Mouse (Mus musculus) CD4-positive, CD25-positive, alpha-beta regulatory T cell, adult 2 months (primary cell): Measurements from ENCODE around the gene Ptpre.
A peak's percentile ranks its signal among the peaks of the same experiment; 100 is the strongest.
"Not testable (repeated sequence)": the region's sequence is repeated elsewhere in the genome, so short reads cannot be mapped to it uniquely, and the experiment has no call there.

Source experiments
- DNase-seq: peaks from one replicate; pipeline ENCODE4 v3.0.0-alpha.2; 2012; ENCODE audit warnings: low read depth, low spot score

Gene Ptpre

DNA sequence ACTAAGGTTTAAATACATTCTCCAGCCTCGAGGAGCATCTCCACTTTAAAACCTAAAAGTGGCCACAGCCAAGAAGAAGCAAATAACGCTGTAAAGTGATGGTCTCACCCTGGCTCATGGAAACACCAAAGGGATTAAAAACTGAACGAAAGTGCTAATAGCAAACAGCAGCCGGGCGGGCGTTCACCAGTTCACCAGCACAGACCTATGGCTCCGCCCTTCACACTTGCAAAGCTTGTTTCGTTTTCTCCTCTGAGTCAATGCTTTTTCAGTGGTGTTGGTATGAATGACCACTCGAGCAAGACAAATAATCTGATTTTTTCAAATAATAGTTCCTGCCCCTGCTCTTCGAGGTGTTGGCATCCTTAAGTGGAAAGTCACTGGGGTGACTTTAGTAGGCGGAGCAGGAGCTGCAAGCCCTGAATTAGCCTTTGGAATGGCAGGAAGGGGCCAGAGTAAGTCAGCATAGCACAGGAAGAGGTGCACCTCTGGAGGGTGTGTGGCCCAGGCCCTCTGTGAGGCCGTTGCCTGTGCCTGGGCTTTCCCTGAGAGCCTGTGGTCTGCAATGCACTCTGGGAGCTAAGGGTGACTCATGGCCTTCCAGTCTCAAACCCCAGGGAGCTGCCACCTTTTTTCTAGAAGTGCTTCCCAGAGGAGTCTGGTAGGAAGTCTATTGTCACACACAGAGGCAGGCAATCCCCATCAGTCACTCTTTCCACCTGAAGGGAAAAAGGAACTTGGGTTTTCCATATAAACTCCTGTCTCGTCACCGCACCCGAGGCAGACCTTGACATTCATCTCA is 67.9 kb downstream of the Ptpre start:
- peak; percentile 46 for DNase-seq

GRCm38 (mm10) chr7:135605804-135606072 is 68.5 kb downstream of the Ptpre start:
- DNase-seq, result no peak

GRCm38 (mm10) chr7:135608208-135608607 is 70.9 kb downstream of the Ptpre start:
- DNase-seq, result no peak

GRCm38 (mm10) chr7:135609028-135609427 is 71.7 kb downstream of the Ptpre start:
- no peak for DNase-seq

- no peak for DNase-seq
Observed at GRCm38 (mm10) chr7:135609655-135610054, 72.4 kb downstream of the Ptpre start.

GRCm38 (mm10) chr7:135612276-135612675 is 75.0 kb downstream of the Ptpre start:
- DNase-seq, result no peak

DNA sequence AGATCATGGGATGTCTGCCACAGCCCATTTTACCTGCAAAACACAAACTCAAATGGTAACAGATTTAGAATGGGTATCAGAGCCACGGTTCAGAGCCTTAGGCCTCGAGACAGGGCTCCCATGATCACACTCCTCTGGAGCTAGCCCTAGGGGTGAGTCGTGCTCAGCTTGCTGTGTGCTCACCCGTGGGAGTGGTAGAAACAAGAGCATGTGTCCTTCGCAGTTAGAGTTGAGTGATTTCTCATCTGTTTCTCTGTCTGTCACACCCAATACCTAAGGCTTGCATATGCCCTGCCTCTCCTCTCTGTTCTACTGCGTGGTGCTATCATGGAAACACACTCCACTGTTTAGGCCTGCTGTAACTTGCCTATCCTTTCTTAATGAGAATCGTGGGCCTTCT is 75.5 kb downstream of the Ptpre start:
- DNase-seq, result no peak

DNA sequence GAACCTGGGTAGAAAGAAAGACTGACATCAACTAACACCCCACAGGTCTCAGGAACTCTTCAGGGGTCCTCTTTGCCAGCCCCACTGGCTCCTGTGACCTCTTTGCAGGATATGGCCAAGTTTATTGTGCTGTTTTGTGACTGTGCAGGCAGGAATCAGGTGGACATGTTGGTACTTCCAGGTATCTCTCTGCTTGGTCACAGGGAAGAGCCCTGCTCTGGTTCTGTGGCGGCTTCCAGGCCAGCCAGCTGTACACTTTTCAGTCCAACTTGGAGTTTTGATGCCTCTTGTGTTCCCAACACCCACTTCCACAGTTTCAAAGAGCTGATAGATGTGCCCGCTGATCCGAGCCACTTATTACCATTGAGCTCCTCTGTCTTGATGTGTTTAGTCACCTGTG is 76.1 kb downstream of the Ptpre start:
- DNase-seq, result no peak

- DNase-seq, result no peak
Observed at GRCm38 (mm10) chr7:135614892-135615291, 77.6 kb downstream of the Ptpre start.

- DNase-seq, result not testable (repeated sequence)
Observed at GRCm38 (mm10) chr7:135616479-135616878, 79.2 kb downstream of the Ptpre start.

DNA sequence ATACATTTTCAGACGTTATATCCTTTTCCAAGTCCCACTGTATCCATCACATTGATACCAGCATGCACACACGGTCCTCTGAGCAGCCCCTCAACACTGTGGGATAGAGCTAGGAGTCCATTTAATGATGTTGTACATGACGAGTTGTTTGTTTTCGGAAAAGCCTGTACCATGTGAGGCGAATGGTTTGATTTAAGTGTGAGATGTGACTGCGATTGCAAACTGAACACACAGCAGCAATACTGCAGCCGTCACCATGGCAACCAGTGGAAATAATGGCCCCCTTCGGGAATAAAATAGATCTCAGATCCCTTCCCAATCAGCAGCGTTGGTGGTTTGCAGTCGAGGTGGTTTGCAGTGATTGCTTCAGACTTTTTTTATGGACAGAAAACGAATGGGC is 80.5 kb downstream of the Ptpre start:
- DNase-seq, result no peak

GRCm38 (mm10) chr7:135621649-135622048 is 84.4 kb downstream of the Ptpre start:
- DNase-seq, result no peak

DNA sequence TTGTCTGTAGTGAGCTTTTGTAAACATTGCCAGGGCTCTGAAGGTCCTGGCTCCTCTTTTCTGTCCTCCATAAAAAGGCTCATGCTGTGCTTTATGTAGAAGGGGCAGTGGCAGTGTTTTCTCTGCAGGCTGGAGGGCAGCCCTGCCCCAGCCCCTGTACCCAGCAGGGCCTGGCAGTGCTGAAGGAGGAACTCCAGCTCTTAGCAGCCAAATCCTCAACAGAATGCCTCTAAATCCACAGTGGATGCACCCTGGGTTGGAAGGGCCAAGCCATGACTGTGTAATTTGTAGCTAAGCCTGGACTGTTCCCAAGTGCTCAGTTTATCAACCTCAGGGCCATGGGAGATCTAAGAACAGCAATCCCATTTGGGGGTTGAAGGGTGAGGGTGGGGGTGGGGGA is 85.0 kb downstream of the Ptpre start:
- DNase-seq, result no peak

GRCm38 (mm10) chr7:135624854-135625253 is 87.6 kb downstream of the Ptpre start:
- peak; percentile 30 for DNase-seq

DNA sequence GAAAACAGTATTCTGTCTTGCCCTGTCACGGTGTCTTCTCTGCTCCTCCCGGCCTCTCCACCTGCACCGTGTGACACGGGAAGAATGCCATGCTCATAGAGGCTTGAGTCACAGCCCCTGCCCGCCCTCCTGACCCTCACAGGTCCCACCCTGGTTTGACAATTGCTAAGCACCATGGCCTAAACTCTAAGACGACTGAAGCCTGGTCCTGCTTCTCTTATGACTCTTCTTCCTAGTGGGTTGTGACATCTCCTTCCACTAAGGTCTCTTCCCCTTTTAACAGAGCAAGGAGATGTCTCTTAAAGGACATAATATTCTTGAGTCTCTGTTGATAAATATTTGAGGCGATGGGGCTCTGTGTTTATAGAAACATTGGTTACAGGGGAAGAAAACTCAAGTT is 91.1 kb downstream of the Ptpre start:
- DNase-seq, result no peak

- no peak for DNase-seq
Observed at GRCm38 (mm10) chr7:135629019-135629418, 91.7 kb downstream of the Ptpre start.

- peak; percentile 84 for DNase-seq
Observed at GRCm38 (mm10) chr7:135631776-135632552, 94.7 kb downstream of the Ptpre start.

- DNase-seq, result peak; percentile 20
Observed at GRCm38 (mm10) chr7:135632716-135633258, 95.5 kb downstream of the Ptpre start.

- DNase-seq, result no peak
Observed at GRCm38 (mm10) chr7:135634851-135635624, 97.8 kb downstream of the Ptpre start.

GRCm38 (mm10) chr7:135637406-135637980 is 100.2 kb downstream of the Ptpre start:
- DNase-seq, result no peak

- DNase-seq, result no peak
Observed at GRCm38 (mm10) chr7:135639361-135639760, 102.1 kb downstream of the Ptpre start.
